Mouse (Mus musculus): ENCODE results near the gene Gm21170. TPM values are rescaled to one million over a fixed set of nuclear protein-coding genes. Genes with fewer than 3 reads are reported as not detected.
"Not testable (repeated sequence)": the region's sequence is repeated elsewhere in the genome, so short reads cannot be mapped to it uniquely, and the experiment has no call there.

Gene Gm21170
- total RNA-seq (2021) = not detected
- long read RNA-seq, experiment 1 = 0 reads
- long read RNA-seq, experiment 2 = 0 reads

- DNase-seq (ENCODE audit: low spot score in 2 of 2) = not testable (repeated sequence)
Observed at GRCm38 (mm10) chrY:47690998-47691397, at the start of gene Gm21170. Gene Gm21170 (minus strand): TSS chrY:47691098.

Other genes starting within 250 kb of the Gm21170 start
- not detected for gene Gm21256, start 240.1 kb downstream of the Gm21170 start, total RNA-seq (2021)

Measured in adrenal gland, postnatal 4 days (tissue).